Mouse (Mus musculus): ENCODE data around the gene Asb16. TPM values are rescaled to one million over a fixed set of nuclear protein-coding genes. Genes with fewer than 3 reads are reported as not detected.

Gene Asb16
- polyA plus RNA-seq, 1 experiment: 0.70 TPM

DNA sequence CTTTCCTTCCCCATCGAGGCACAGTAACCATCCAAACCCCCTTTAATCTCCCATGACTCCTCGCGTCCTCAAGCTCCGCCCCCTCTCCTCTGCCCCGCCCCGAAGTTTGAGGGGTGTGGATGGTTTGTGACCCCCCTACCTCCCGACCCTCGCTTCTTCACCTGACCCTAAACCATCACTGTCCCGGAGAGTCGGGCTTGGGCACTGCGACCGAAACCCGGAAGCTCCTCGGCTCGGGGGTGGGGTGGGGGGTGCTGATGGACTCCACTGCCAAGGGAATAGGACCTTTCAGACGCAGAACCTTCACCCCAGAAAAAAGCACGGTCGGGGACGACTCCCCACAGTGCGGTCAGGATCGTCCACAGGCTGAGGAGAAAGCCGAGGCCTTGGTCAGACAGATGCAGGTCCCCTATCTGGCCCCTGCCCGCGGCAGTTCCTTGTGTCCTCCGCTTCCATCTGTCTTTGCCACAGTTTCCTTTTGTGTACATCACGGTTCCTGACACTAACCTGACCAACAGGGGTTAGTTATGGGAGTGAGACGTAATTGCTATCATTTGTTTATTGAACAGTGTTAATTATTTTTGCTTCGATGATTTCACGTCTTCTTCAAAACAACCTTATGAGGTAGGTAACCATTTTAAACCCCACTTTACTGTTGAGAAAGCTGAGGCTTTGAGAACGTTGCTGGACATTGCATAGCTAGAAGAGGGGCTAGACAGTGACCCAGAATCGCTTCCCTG lies 16.7 kb downstream of the Asb16 start:
- 3% methylated on average over 31 of the region's 31 CpGs for WGBS
- Histone ChIP-seq H3K4me3 (ENCODE audit: insufficient read depth, low read depth, low read length) (peak overlapping the region; percentile 84), H3K36me3 (ENCODE audit: control insufficient read depth, insufficient read depth, low read length) (no peaks in the 10 kb centered on the region), H3K27me3 (replicated peaks; ENCODE audit: control insufficient read depth, insufficient read depth, low read length) (no peaks in the 10 kb centered on the region), H3K4me1 (ENCODE audit: control insufficient read depth, insufficient read depth, low read length) (peaks cover 7% of the 10 kb centered on the region), H3K27ac (ENCODE audit: insufficient read depth, low read depth, low read length) (peak overlapping the region; percentile 94)
- no peak for DNase-seq
- TF ChIP-seq CTCF (conservative IDR thresholded peaks at IDR 0.05; ENCODE audit: insufficient read depth, insufficient read length, low read depth, low read length) (no peak), POLR2A (IDR thresholded peaks at IDR 0.05; ENCODE audit: low read depth, low read length) (no peak)

DNA sequence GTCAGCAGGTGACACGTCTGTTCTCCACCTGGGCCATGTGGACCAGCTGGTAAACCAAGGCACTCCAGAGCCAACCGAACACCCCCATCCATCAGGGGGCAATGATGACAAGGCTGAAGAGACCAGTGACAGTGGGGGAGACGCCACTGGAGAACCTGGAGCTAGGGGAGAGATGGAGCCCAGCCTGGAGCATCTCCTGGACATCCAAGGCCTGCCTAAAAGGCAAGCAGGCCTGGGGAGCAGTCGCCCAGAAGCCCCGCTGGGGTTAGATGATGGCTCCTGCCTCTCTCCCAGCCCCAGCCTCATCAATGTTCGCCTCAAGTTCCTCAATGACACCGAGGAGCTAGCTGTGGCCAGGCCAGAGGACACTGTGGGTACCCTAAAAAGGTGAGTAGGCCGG lies 18.9 kb downstream of the Asb16 start:
- TF ChIP-seq POLR2A (IDR thresholded peaks at IDR 0.05; ENCODE audit: low read depth, low read length) (no peak), CTCF (conservative IDR thresholded peaks at IDR 0.05; ENCODE audit: insufficient read depth, insufficient read length, low read depth, low read length) (no peak)
- Histone ChIP-seq H3K27me3 (replicated peaks; ENCODE audit: control insufficient read depth, insufficient read depth, low read length) (no peaks in the 10 kb centered on the region), H3K4me1 (ENCODE audit: control insufficient read depth, insufficient read depth, low read length) (peaks cover 7% of the 10 kb centered on the region), H3K4me3 (ENCODE audit: insufficient read depth, low read depth, low read length) (no peak overlapping the region), H3K36me3 (ENCODE audit: control insufficient read depth, insufficient read depth, low read length) (no peaks in the 10 kb centered on the region; the same call in 1 of the 2 replicates), H3K27ac (ENCODE audit: insufficient read depth, low read depth, low read length) (no peak overlapping the region)
- WGBS: 92% methylated on average over 8 of the region's 8 CpGs
- DNase-seq: no peak

DNA sequence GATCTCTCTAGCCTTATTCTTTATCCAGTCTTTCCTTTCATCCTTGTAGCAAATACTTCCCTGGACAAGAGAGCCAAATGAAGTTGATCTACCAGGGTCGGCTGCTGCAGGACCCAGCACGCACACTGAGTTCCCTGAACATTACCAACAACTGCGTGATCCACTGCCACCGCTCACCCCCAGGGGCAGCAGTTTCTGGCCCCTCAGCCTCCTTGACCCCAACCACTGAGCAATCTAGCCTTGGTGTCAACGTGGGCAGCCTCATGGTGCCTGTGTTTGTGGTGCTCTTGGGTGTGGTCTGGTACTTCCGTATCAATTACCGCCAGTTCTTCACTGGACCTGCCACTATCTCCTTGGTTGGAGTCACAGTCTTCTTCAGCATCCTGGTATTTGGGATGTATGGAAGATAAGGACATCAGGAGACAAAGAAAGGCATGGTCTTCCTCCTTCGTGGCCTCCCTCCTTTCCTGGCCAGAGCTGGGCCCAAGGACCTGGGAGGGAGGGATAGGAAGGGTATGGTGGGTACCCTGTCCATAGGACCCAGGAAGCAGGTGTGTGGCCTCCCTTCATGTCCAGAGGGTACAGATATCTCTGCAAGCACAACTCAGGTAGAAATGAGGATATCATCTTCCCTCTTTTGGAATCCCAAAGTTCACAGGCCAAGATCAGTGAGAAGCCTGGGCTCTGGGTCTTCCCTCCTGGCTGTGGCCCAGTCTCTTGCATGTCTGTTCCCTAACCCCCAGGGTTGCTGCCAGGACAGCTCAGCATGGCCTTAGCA lies 19.7 kb downstream of the Asb16 start:
- Histone ChIP-seq H3K27me3 (replicated peaks; ENCODE audit: control insufficient read depth, insufficient read depth, low read length) (no peaks in the 10 kb centered on the region), H3K36me3 (ENCODE audit: control insufficient read depth, insufficient read depth, low read length) (no peaks in the 10 kb centered on the region; the same call in 1 of the 2 replicates), H3K4me3 (ENCODE audit: insufficient read depth, low read depth, low read length) (no peak overlapping the region), H3K27ac (ENCODE audit: insufficient read depth, low read depth, low read length) (no peak overlapping the region), H3K4me1 (ENCODE audit: control insufficient read depth, insufficient read depth, low read length) (peaks cover 7% of the 10 kb centered on the region)
- 84% methylated on average over 8 of the region's 8 CpGs for WGBS
- DNase-seq: no peak
- TF ChIP-seq CTCF (conservative IDR thresholded peaks at IDR 0.05; ENCODE audit: insufficient read depth, insufficient read length, low read depth, low read length): no peak

DNA sequence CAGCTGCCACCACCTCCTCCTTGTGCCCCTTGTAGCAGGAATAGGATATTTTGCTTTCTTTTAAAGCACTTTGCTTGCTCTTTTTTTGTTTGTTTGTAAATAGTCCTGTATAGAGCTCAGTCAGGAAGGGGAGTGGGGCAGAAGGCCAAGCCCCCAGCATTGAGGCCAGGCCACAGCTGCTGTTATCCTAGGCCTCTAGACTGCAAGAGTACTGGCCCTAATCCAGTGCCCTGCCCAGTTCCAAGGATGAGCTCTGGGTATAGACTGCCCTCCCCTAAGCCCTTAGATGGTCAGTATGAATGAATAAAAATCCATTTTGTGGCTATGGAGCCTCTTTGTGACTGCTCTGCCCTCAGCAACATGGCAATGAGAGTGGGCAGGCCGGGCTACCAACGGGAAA lies 20.4 kb downstream of the Asb16 start:
- H3K27me3 ChIP-seq (replicated peaks; ENCODE audit: control insufficient read depth, insufficient read depth, low read length): no peaks in the 10 kb centered on the region
- no peaks in the 10 kb centered on the region; the same call in 1 of the 2 replicates for H3K36me3 ChIP-seq (ENCODE audit: control insufficient read depth, insufficient read depth, low read length)
- H3K4me3 ChIP-seq (ENCODE audit: insufficient read depth, low read depth, low read length): no peak overlapping the region
- no peak overlapping the region for H3K27ac ChIP-seq (ENCODE audit: insufficient read depth, low read depth, low read length)
- no peak for DNase-seq
- H3K4me1 ChIP-seq (ENCODE audit: control insufficient read depth, insufficient read depth, low read length): peaks cover 7% of the 10 kb centered on the region
- 75% methylated on average over 2 of the region's 2 CpGs for WGBS
- TF ChIP-seq CTCF (conservative IDR thresholded peaks at IDR 0.05; ENCODE audit: insufficient read depth, insufficient read length, low read depth, low read length): no peak
- TF ChIP-seq POLR2A (IDR thresholded peaks at IDR 0.05; ENCODE audit: low read depth, low read length): no peak

DNA sequence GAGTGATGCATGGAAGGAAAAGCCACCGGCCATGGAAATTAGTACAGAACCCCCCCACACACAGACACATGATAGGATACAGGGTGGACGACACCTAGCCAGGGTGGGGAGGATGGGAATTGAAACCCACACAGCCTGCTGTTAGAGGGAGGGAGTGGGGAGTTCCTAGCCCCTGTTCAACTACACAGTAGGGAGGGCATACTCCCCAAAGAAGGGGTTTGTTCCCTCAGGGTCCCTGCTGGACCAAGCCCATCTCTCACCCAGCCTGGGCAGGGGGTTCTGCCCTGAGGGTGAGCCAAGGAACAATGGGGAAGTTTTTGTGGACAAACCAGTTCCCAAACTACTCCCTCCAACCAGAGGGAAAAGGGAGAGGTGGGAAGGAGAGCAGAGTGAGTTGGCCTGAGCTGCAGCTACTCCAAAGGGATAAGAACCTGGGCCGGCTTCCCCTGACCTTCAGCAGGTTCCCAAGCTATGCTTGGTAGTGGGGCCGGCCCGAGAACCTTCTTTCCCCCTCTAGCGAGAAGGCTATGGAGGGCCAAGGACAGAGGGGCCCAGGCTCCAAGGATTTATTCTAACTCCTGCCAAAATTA lies 21.1 kb downstream of the Asb16 start:
- no peak overlapping the region for H3K27ac ChIP-seq (ENCODE audit: insufficient read depth, low read depth, low read length)

DNA sequence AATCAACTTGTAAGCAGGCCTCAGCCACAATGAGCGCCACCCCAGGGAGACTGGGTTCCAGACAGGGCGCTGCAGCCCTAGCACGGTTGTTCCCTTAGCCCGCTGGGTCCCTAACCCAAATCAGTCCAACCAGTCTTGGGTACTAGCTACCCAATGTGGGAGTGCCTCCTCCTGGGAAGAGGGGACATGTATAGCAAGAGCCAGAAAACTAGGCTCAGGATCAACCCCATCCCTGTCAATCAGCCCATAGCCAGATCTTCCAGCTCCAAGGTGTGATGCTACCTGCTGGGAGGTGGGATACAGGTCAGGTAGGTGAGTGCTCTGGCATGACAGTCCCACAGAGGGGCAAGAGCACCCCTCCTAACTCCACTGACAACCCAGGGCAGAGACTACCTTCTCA lies 21.6 kb downstream of the Asb16 start:
- 59% methylated on average over 4 of the region's 4 CpGs for WGBS
- Histone ChIP-seq H3K27ac (ENCODE audit: insufficient read depth, low read depth, low read length) (no peak overlapping the region), H3K4me1 (ENCODE audit: control insufficient read depth, insufficient read depth, low read length) (peaks cover 7% of the 10 kb centered on the region), H3K36me3 (ENCODE audit: control insufficient read depth, insufficient read depth, low read length) (no peaks in the 10 kb centered on the region; the same call in 1 of the 2 replicates), H3K4me3 (ENCODE audit: insufficient read depth, low read depth, low read length) (no peak overlapping the region), H3K27me3 (replicated peaks; ENCODE audit: control insufficient read depth, insufficient read depth, low read length) (no peaks in the 10 kb centered on the region)
- peak; percentile 21 for DNase-seq
- TF ChIP-seq POLR2A (IDR thresholded peaks at IDR 0.05; ENCODE audit: low read depth, low read length) (no peak), CTCF (conservative IDR thresholded peaks at IDR 0.05; ENCODE audit: insufficient read depth, insufficient read length, low read depth, low read length) (no peak)

More for the DNA sequence above, 21.1 kb downstream of the Asb16 start:
- Histone ChIP-seq H3K36me3 (ENCODE audit: control insufficient read depth, insufficient read depth, low read length) (no peaks in the 10 kb centered on the region; the same call in 1 of the 2 replicates), H3K27me3 (replicated peaks; ENCODE audit: control insufficient read depth, insufficient read depth, low read length) (no peaks in the 10 kb centered on the region), H3K4me1 (ENCODE audit: control insufficient read depth, insufficient read depth, low read length) (peaks cover 7% of the 10 kb centered on the region), H3K4me3 (ENCODE audit: insufficient read depth, low read depth, low read length) (no peak overlapping the region)
- no peak for TF ChIP-seq CTCF (conservative IDR thresholded peaks at IDR 0.05; ENCODE audit: insufficient read depth, insufficient read length, low read depth, low read length)
- no peak for TF ChIP-seq POLR2A (IDR thresholded peaks at IDR 0.05; ENCODE audit: low read depth, low read length)
- WGBS: 47% methylated on average over 6 of the region's 6 CpGs
- DNase-seq: no peak
